Mouse (Mus musculus) bone marrow macrophage, adult 2 months (primary cell): Measurements from ENCODE around the gene Scd3.

Experiments
- CTCF ChIP-seq: IDR thresholded peaks from 2 replicates; pipeline ENCODE4 v1.5.1; 2012; ENCODE audit warnings: low read depth, mild to moderate bottlenecking, low read length, moderate library complexity
- POLR2A ChIP-seq: IDR thresholded peaks from 2 replicates; pipeline ENCODE4 v1.6.1; 2012; ENCODE audit warnings: mild to moderate bottlenecking, low read depth, low read length, borderline replicate concordance

DNA sequence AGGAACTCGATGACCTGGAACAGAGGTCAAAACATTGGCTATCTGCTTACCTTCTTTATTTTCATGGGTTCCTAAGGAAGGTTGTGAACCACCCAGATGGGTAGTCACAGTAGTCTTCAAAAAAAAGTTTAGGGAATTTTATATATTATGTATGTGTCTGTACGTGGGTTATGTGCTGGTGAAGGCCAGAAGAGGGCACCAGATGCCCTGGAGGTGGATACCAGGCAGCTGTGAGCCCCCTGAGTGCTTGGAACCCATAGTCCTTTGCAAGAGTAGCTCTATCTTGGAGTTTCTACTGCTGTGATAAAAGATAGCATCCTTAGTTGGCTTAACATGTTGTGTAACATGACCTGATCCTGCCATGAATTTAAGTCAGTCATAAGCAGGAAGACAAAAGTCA is 4.0 kb downstream of the Scd3 start:
- TF ChIP-seq CTCF (peak; percentile 45), POLR2A (no peak)
